Mouse (Mus musculus) yolk sac, embryonic 10.5 days (tissue): ENCODE results near the gene E030018B13Rik.

Experiments used
- DNase-seq: peaks from one replicate; pipeline ENCODE4 v3.0.0-alpha.2; 2017; ENCODE audit warnings: low spot score

The E030018B13Rik gene

GRCm38 (mm10) chr7:63965635-63966418, 49.2 kb downstream of the E030018B13Rik start:
- DNase-seq: no peak

- DNase-seq: no peak
These were observed 53.3 kb downstream of the E030018B13Rik start for GRCm38 (mm10) chr7:63969941-63970340.
